Mouse (Mus musculus) induced T-regulatory cell, adult 2 months (primary cell): ENCODE results near the gene Lbr.

Source experiments
- DNase-seq: peaks from one replicate; pipeline ENCODE4 v3.0.0-alpha.2; 2012; ENCODE audit warnings: low read depth

The Lbr gene

GRCm38 (mm10) chr1:181842781-181843180, at the start of gene Lbr:
TSS of gene Lbr (minus strand) at chr1:181843046.
- DNase-seq: peak; percentile 82

DNA sequence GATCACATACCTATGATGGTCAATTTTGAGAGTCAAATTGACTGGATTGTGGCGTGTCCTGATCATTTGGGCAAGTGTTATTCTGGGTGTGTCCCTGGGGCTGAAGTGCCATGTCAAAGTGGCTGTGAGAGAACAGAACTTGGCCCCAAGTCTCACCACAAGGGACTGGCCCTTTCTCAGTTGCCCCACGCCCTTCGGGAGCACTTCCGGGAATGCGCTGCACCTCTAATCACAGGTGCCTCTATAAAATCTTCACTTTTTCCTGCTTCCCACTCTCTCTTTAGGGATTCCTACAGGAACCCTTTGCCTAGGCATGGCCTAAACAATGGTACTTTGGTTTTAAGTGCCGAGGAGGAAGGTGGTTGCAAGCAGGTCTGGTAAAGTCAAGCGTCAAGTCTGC, 46.8 kb upstream of the Lbr start:
- DNase-seq: no peak

GRCm38 (mm10) chr1:181888801-181889200, 46.0 kb upstream of the Lbr start:
- DNase-seq: peak; percentile 93

DNA sequence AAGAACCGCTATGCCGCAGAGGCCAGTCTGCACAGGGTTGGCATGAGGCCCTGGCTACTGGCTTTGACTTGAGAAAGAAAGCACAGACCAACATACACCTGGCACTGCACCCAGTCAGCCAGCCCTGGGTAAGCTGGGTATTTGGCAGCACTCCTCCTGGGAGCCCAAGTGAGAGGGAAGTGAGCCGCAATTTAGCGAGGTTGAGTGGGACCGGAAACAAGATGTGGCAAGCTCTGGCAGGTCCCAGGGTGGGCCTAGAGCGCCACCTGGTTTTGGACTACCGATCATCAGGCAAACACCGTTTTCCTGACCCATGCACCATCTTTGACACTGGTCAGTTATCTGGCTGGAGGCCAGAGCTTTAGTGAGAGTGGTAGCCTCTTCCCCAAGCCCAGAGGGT, 38.7 kb upstream of the Lbr start:
- DNase-seq: peak; percentile 88

- peak; percentile 65 for DNase-seq
Measured at GRCm38 (mm10) chr1:181880752-181881325, 38.0 kb upstream of the Lbr start.

GRCm38 (mm10) chr1:181878436-181878835, 35.6 kb upstream of the Lbr start:
- no peak for DNase-seq

GRCm38 (mm10) chr1:181877088-181877487, 34.2 kb upstream of the Lbr start:
- DNase-seq: peak; percentile 50

GRCm38 (mm10) chr1:181876656-181877055, 33.8 kb upstream of the Lbr start:
- DNase-seq: no peak

DNA sequence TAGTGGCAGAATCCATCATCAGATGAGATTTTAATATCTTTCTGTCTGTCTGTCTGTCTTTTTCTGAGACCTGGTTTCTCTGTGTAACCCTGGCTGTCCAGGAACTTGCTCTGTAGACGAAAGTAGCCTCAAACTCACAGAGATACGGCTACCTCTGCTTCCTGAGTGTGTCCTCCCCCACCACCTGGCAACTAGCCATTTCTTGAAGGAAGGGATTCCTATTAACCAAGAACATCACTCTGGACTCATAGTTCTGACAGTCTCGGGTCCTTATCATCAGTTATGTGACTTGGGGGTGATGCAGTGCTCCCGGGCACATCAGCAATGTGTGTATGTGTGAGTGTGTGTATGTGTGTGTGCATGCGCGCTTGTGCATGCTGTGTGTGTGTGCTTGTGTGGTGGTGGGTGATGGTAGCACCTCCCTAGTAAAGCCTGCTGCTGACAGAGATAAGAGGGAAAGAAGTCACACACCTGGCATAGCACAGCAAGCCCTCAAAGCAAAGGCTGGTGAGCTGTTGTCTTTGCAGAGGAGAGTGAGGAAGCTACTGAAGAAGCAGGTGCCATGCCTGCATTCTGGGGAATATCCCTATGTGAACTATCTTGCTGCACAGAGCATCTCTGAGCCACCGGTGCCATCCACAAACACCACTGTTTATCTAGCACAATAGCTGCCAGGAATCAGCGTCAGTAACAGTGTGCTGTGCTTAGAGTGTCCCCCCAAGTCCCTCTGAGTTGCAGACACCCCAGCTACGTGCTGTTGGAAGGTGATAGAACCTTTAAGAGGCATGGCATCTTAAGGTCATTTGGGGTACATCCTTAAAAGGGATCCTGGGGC, 30.5 kb upstream of the Lbr start:
- no peak for DNase-seq

GRCm38 (mm10) chr1:181872639-181873038, 29.8 kb upstream of the Lbr start:
- DNase-seq: no peak

DNA sequence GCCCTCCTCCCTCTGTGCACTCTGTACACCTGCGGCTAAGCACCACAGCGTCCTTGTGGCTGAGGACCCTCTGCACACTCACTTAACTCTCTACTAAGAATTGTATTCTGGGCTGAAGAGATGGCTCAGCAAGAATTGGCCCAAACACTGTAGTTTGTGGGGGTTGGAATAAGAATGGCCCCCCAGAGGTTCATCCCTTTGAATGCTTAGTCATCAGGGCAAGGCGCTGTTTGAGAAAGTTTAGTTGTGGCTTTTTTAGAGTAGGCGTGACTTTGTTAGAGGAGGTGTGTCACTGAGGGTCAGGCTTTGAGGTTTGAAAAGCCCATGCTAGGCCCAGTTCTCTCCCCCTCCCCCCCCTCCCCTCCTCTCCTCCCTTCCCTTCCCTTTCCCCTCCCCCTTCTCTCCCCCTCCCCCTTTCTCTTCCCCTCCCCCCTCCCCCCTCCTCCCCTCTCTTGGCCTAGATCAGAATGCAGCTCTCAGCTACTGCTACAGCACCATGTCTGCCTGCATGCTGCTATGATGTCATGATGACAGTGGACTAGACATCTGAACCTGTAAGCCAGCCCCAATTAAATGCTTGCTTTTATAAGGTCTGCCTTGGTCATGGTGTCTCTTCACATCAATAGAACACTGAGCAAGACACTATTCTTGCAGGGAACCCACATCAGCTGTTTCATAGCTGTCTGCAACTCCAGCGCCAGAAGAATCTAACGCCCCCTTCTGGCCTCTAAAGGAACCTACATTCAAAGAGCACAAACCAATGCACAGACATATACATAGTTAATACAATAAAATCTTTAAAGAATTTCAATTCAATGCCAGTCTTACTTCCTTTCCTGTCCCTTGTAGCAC, 23.8 kb upstream of the Lbr start:
- DNase-seq: peak; percentile 70

DNA sequence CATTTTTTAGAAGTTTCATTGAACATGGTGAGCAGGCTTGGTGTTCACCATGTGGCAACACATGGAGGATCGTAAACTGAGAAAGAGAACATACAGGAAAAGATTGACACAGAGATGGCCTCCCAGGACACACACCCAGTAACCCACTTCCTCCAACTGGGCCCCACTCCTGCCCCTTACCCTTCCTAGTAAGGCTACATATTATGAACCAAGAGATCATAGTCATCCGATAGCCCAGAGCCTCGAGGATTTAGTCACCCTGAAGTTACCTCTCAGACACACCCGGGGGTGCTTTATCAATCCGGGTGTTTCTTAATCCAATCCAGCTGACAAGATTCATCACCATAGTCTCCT, 23.0 kb upstream of the Lbr start:
- peak; percentile 48 for DNase-seq

DNA sequence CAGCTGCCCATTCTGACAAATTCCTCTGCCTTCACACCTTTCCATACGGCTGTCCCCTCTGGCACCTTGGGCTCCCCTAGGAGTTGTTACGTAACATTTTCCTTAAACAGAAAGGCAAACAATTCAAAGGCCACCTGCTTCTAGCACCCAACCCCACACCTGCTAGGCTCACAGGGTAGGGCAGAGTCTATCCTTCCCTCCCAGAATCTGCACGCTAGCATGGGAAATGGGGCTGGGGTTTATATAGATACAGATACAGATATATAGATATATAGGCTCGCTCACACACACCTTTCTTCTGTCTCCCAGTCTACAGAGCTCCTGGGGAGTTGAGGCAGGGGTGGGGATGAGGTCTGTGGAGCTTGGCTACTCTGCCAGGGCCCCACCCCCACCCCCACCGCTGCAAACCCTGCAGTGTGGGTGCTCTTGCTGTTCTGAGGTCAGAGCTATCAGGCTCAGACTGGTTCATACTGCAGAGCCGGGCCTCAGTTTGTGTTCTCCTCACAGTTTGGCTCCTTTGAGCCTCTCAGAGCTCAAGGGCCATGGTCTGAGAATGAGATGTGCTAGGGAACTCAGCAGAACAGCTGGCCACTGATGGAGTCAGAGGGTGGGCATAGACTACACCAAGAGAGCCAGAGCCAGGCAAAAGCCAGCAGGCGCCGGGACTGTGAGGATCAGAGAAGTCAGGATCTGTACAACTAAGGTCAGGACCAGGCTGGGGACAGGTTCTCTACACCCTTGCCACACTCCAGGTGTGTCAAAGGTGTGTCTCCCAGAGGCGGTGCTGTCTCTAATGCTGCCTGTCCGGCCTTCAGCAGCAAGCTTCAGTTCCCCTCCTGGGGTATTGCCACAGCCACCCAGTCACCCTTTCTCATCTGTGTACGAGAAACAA, 22.4 kb upstream of the Lbr start:
- DNase-seq: peak; percentile 35

- DNase-seq: no peak
Measured at GRCm38 (mm10) chr1:181863431-181863830, 20.6 kb upstream of the Lbr start.

GRCm38 (mm10) chr1:181862676-181863374, 20.0 kb upstream of the Lbr start:
- DNase-seq: peak; percentile 27

- peak; percentile 72 for DNase-seq
Measured at GRCm38 (mm10) chr1:181861181-181861902, 18.5 kb upstream of the Lbr start.

DNA sequence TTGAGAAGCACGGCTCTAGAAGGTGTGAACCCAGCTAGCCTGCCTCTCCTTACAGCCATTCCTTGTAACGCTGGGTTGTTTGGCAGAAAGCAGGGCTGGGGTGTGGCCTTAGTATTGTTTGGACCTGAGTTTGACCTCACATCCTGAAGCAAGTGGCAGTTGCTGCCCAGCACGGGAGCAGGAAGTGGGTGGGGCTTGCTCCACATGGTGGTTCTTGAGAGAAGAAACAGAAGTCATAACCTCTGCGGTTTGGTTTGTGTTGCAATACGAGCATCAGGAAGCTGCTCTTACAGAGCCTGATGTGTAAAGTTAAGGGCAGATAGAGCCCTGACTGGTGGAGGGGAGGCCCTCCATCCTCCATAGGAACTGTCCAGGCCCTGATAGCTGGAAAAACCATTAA, 17.8 kb upstream of the Lbr start:
- DNase-seq: peak; percentile 93

GRCm38 (mm10) chr1:181856329-181856728, 13.5 kb upstream of the Lbr start:
- DNase-seq: no peak

GRCm38 (mm10) chr1:181854829-181855228, 12.0 kb upstream of the Lbr start:
- no peak for DNase-seq

- DNase-seq: peak; percentile 89
Measured at GRCm38 (mm10) chr1:181853081-181853736, 10.4 kb upstream of the Lbr start.
